Mouse (Mus musculus) thymus, postnatal 4 days (tissue): ENCODE data around the gene Commd2.

Source experiments
- DNase-seq: peaks from one replicate; pipeline ENCODE4 v3.0.0; 2021

Commd2 gene

DNA sequence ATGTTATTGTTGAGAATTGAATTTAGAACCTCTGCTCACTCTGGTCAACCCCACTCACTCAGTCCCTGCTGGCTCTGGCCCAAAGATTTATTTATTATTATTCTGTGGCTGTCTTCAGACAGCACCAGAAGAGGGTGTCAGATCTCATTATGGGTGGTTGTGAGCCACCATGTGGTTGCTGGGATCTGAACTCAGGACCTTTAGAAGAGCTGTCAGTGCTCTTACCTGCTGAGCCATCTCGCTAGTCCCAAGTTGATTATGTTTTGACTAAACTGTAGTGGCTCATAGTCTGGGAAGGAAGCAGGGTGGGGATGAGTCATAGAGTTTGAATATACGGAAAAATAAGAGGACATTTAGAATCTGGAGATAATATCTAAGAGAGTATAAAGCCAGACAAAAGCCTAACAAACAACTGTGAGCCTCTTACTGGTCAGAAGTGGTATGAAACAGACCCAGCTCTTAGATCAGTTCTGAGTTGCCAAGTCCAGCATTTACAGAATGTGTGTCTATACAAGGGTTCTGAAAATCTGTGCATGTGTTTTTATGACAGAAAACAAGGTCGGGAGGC, 39.0 kb downstream of the Commd2 start:
- no peak for DNase-seq

DNA sequence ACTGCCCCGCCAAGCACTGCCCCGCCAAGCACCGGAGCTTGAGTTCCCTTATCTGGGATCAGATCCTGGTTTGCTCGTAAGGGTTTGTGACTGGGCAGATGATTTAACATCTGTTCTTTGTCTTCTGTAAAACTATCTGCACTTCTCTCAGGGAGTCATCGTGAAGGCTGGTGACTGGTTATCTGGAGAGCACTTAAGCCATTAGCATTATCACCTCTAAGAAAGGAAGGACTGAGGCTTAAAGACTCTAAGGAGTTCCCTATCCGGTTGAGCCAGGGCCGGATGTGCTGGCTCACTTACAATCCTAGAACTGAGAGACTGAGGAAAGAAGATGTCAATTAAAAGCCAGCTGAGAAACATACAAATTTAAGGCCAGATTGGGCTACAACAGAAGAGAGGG, 39.7 kb downstream of the Commd2 start:
- no peak for DNase-seq

DNA sequence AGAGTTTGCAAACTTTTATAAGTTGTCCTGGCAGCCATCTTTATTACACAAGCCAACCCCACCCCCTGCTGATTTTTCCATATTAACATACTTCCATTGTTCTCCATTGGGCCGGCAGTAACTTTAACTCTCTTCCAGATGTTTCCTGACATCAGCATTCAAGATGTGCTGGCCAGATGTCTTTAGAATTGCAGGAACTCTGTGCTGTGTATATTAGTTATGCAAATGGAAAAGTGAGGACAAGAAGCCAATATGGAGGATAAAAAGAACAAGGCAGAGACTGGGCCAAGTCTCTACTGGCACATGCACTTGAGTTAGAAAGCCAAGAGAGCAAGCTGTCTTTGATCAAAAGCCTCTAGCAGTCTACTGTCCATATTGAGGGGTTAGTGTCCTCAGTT, 46.9 kb downstream of the Commd2 start:
- DNase-seq, result no peak

DNA sequence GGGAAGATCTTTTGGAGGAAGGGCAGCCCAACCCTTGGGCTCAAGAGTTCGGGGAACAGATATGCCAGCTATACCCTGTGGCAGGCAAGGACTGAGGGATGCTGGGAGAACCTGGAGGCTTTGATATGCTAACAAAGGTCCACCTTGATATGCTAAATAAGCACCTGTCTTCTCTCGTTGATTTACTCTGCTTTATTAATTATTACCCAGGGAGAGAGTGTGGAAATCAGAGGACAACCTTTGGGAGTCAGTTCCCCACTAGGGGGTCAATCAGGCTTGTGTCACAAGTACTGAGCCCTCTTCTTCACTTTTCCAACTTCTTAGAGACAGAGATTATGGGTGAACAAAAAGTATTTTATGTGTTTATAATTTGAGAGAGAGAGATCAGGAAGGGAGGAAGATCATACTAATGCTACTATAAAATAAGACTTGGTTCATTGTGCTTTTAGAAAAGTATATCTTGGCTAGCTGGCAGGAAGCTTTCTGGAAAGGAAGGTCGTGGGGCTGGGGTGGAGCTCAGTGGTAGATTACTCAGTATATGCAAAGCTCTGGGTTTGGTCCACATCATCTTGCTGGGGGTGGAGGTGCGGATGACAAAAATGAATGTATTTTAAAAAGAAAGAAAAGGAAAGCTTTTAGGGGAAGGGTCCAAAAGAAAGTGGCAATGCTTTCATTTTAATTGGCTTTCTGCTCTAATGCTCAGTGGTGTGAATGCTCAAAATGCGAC, 47.5 kb downstream of the Commd2 start:
- DNase-seq, result no peak

DNA sequence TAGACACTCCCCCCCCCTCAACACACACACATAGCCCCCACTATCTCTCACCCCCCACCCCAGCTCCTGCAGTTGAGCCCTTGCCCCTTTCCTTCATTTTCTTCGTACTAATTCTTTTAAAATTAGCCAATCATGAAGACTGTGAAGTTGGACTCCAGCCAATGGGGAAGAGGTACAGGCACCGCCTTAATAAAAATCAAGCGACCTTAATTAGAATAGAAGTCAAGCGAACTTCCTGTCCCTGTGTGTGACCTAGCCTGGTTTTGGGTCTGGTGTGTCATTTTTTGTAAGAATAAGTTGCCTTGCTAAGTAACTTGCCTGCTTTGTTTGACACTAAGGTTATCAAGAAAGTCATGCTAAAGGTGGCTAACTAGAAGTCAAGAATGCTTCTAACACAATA, 48.9 kb downstream of the Commd2 start:
- DNase-seq, result no peak

DNA sequence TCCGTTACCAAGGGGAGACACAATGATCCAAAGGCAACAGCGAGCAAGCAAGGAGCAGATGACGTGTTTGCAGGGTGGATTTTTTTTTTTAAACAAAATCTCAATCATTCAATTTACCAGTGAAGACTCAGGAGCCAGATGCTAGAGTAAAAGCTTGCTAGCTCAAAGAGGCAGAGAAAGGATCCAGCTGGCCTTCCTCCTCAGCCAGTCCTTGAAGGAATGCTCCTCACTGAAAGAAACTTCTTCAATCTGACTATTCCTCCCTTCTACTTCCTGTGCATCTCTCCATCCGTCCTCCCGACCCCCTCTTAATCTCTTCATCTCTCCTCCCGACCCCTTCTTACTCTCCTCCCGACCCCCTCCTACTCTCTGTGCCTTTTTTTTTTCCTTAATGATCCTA, 54.9 kb downstream of the Commd2 start:
- no peak for DNase-seq

DNA sequence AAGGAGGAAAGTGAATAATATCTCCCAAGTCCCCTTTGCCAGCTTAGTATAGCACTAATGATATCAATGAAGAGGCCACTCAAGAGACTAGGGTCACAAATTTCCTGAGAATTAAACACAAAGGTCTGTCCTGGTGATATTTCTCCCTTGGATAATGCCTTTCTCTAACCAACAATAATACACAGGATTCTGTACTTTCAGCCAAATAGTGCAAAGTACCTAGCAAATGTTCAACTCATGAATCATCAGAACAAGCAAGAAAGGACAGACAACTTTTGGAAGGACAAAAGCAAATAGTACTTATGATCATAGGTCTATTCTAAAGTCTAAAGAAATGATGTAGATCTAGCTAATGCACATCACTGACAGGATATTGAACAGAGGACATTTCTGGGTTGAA, 56.0 kb downstream of the Commd2 start:
- DNase-seq, result no peak
